Mouse (Mus musculus) heart, adult 10 weeks (tissue): ENCODE data around the gene Cluh. TPM values are rescaled to one million over a fixed set of nuclear protein-coding genes. Genes with fewer than 3 reads are reported as not detected.

ENCODE experiments used
- polyA plus RNA-seq: library from polyadenylated mRNA; stranded (reverse); fragments of 350-450 nt; fragmentation: Illumina TruSeq; extraction: RNeasy Lipid Tissue Mini Kit (QIAGEN cat#74804); gene quantifications from one replicate; pipeline ENCODE4 v1.2.3, GENCODE M21; 2014; ENCODE audit warnings: low read depth, low replicate concordance

The Cluh gene
- 145 TPM for polyA plus RNA-seq

DNA sequence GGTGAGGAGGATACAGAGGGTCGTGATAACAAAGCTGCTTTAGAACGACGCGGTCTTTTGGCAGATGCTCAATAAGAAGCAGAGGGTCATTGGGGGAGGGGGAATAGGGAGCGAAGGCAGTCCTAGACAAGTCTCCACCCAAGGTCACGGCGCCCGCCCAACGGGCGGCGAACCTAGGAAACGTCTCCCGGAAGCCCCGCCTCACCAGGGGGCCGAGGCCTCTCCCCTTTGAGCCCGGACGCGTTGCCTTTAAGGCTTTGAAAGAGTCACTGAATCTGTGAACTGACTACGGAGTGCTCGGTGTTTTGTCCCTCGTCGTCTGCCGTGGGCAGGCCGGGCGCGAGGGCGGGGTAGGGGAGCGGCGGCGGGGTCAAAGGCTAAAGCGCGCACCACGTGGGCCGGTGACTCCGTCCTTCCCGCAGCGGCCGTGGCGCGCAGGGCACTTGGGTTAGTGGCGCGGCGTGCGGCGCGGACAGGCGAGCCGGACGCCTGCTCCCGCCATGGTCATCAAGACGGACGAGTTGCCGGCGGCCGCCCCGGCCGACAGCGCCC lies at the start of gene Cluh:
Gene Cluh (plus strand): TSS at position 401 of the 552 bp plus-strand sequence.

DNA sequence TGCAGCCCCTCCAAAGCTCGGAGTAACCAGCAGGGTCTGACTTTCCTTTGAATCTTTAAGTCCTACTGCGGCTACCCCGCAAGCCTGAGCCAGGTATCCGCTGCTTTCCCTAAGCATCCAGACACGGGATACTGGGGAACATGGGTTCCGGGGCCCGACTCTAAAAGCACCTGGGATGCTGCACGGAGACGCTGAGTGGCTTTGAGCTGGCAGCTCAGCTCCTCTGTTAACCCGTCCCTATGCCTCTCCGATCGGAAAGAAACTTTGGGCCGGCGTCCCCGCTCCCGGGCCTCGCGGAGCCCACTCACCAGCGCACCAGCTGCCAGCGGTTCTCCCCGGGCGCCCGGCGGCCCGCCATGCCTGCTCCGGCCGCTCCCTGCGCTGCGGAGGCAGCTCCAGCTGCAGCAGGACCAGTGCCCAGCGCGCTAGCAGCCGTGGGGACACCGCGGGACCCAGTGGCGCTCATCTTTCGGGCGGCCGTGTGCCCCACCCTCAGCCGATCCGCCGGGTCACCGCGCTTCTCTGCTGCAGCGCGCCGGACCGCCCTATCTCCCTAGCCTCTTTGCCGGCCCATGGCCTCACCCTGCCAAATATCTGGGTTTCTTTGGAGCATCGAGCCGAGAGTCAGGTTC lies 38.6 kb upstream of the Cluh start, which contains the start of gene Rap1gap2:
Gene Rap1gap2 (minus strand): TSS at position 371 of the 632 bp plus-strand sequence.

DNA sequence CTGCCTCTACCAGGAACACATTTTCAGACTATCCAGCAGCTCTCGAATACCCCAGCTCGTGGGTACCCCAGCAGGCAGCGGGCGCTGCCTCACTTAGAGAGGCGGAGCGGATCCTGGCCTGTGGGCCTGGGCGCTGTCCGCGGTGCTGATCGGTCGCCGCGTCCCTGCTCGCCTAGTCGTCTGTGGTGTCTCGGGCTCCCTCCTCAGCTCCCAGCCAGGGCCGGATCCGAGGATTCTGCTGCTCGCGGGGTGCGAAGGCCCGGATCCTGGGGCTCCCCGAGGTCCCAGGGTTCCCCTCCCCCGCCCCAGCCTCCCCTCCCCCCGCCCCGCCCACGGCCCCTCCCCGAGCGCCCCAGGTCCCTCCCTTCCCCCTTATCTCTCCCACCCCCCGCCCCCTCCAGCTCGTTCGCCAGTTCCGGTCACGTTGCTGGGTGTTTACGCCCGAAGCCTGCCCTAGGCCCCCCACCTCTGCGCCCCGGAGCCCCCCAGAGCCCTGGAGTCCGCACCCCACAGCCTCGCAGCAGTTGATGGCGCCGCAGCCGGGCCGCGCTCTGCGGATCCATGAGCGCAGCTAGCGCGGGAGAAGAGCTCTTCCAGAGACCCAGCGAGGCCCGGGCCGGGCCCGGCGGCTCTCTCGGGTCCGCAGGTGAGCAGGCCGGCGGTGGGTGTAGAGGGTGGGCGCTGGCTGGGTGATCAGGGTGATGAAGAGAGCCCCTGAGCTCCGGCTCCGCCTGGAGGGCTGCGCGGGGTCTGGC lies 29.9 kb upstream of the Cluh start, which contains the start of gene Ccdc92b:
Gene Ccdc92b (plus strand): TSS at position 405 of the 755 bp plus-strand sequence.

Other genes with a start within 250 kb of the Cluh start
- 52.3 TPM for gene Rap1gap2, start 38.6 kb upstream of the Cluh start, polyA plus RNA-seq
- not detected for gene Ccdc92b, start 29.9 kb upstream of the Cluh start, polyA plus RNA-seq
- 122 TPM for gene Pafah1b1, start 75.2 kb downstream of the Cluh start, polyA plus RNA-seq
- gene Mettl16, start 121.3 kb downstream of the Cluh start, polyA plus RNA-seq = 13.6 TPM
- 7.2 TPM for gene Mnt, start 181.4 kb downstream of the Cluh start, polyA plus RNA-seq
- 6.0 TPM for gene Sgsm2, start 247.6 kb downstream of the Cluh start, polyA plus RNA-seq
- 17.0 TPM for gene Tsr1, start 248.6 kb downstream of the Cluh start, polyA plus RNA-seq